Mouse (Mus musculus): ENCODE results near the gene Fbxo11.

GRCm38 (mm10) chr17:87984440-87985214 is 80.5 kb downstream of the Fbxo11 start:
- TF ChIP-seq CTCF (IDR thresholded peaks at IDR 0.05; ENCODE audit: borderline replicate concordance, insufficient read depth, low read length): no peak
- TF ChIP-seq POLR2A (IDR thresholded peaks at IDR 0.05; ENCODE audit: low read depth, low read length): no peak
